Mouse (Mus musculus) intestine, postnatal 0 days (tissue): ENCODE measurements around the gene Zdhhc17. TPM values are rescaled to one million over a fixed set of nuclear protein-coding genes. Genes with fewer than 3 reads are reported as not detected.

Experiments
- ATAC-seq: fragments of 200-750 bp; cut with Nextera tagmentation; 2 replicates; pipeline ENCODE4 v1.8.0; 2017; ENCODE audit warnings: mild to moderate bottlenecking, moderate TSS enrichment, moderate library complexity
- H3K27ac ChIP-seq: fragments of 300-500 bp; sonication (generic); 2 replicates; pipeline ENCODE4 v1.5.1; 2014; ENCODE audit warnings: mild to moderate bottlenecking, low read depth, low read length, moderate library complexity
- H3K27me3 ChIP-seq: fragments of 300-500 bp; sonication (generic); replicated peaks from 2 replicates; pipeline ENCODE4 v1.6.1; 2014; ENCODE audit warnings: low read length, mixed read lengths; ENCODE audit not compliant: control insufficient read depth, insufficient read depth
- H3K36me3 ChIP-seq: fragments of 300-500 bp; sonication (generic); 2 replicates; pipeline ENCODE4 v1.6.1; 2014; ENCODE audit warnings: mild to moderate bottlenecking, moderate library complexity; ENCODE audit not compliant: control insufficient read depth, insufficient read depth
- H3K4me1 ChIP-seq: fragments of 300-500 bp; sonication (generic); replicated peaks from 2 replicates; pipeline ENCODE4 v1.6.1; 2014; ENCODE audit warnings: antibody characterized with exemption, low read length, mixed read lengths; ENCODE audit not compliant: control insufficient read depth, insufficient read depth
- H3K4me2 ChIP-seq: fragments of 300-500 bp; sonication (generic); replicated peaks from 2 replicates; pipeline ENCODE4 v1.6.1; 2014; ENCODE audit warnings: low read depth, mild to moderate bottlenecking, moderate library complexity
- H3K4me3 ChIP-seq: fragments of 300-500 bp; sonication (generic); 2 replicates; pipeline ENCODE4 v1.5.1; 2014; ENCODE audit warnings: low read depth, low read length
- H3K9ac ChIP-seq: fragments of 300-500 bp; sonication (generic); 2 replicates; pipeline ENCODE4 v1.6.1; 2014; ENCODE audit warnings: mild to moderate bottlenecking, low read depth, low read length
- H3K9me3 ChIP-seq: fragments of 300-500 bp; sonication (generic); 2 replicates; pipeline ENCODE4 v1.6.1; 2016; ENCODE audit warnings: mixed run types; ENCODE audit not compliant: control insufficient read depth
- CTCF ChIP-seq: sonication (generic); IDR thresholded peaks from 2 replicates; pipeline ENCODE4 v1.5.1; 2016; ENCODE audit warnings: low read depth, mild to moderate bottlenecking, control low read depth, antibody characterized with exemption, moderate library complexity
- WGBS: fragments of 180-500 bp; shearing (Covaris S2); extraction: QIAGEN DNeasy Blood & Tissue Kit; methylation state at CpG from one replicate; pipeline ENCODE4 v1.1.7; 2014; 5-methylcytosine and 5-hydroxymethylcytosine counted together
- polyA plus RNA-seq: library from polyadenylated mRNA; unstranded; fragments of >200 nt; fragmentation: Nextera tagmentation; extraction: Ambion mirVana; gene quantifications from 2 replicates; pipeline ENCODE4 v1.2.1, GENCODE M21; 2015

The Zdhhc17 gene
- polyA plus RNA-seq, 1 experiment from 2014 or later: 5.4 TPM

GRCm38 (mm10) chr10:110918414-110919391 is 91.2 kb downstream of the Zdhhc17 start:
- ATAC-seq: no peak
- no peaks in the 10 kb centered on the region for H3K36me3 ChIP-seq
- peak overlapping the region; percentile 93 for H3K4me2 ChIP-seq
- no peak for TF ChIP-seq CTCF
- no peak overlapping the region for H3K9ac ChIP-seq
- WGBS: 23% methylated on average over 26 of the region's 26 CpGs
- no peaks in the 10 kb centered on the region for H3K9me3 ChIP-seq
- 0 out of 2 replicates have a peak overlapping the region, but pooled peaks have one; percentile 88 for H3K27ac ChIP-seq
- no peaks in the 10 kb centered on the region for H3K27me3 ChIP-seq
- H3K4me3 ChIP-seq: peak overlapping the region; percentile 76
- peaks cover 13% of the 10 kb centered on the region for H3K4me1 ChIP-seq

GRCm38 (mm10) chr10:110917521-110917920 is 92.4 kb downstream of the Zdhhc17 start:
- H3K9me3 ChIP-seq: no peaks in the 10 kb centered on the region
- no peak for ATAC-seq
- WGBS: 98% methylated on average over 6 of the region's 6 CpGs
- H3K4me1 ChIP-seq: peaks cover 10% of the 10 kb centered on the region
- no peak overlapping the region for H3K27ac ChIP-seq
- no peak overlapping the region for H3K4me3 ChIP-seq
- H3K36me3 ChIP-seq: no peaks in the 10 kb centered on the region
- no peak for TF ChIP-seq CTCF
- H3K27me3 ChIP-seq: no peaks in the 10 kb centered on the region
- no peak overlapping the region for H3K4me2 ChIP-seq
- H3K9ac ChIP-seq: no peak overlapping the region

GRCm38 (mm10) chr10:110916666-110917344 is 93.1 kb downstream of the Zdhhc17 start:
- no peak overlapping the region for H3K4me2 ChIP-seq
- ATAC-seq: no peak
- 66% methylated on average over 11 of the region's 11 CpGs for WGBS

GRCm38 (mm10) chr10:110903862-110904261 is 106.1 kb downstream of the Zdhhc17 start:
- TF ChIP-seq CTCF: no peak
- no peaks in the 10 kb centered on the region for H3K36me3 ChIP-seq
- H3K9me3 ChIP-seq: no peaks in the 10 kb centered on the region
- H3K4me2 ChIP-seq: no peak overlapping the region
- ATAC-seq: no peak
- no peaks in the 10 kb centered on the region for H3K27me3 ChIP-seq
- no peak overlapping the region for H3K9ac ChIP-seq
- H3K4me3 ChIP-seq: no peak overlapping the region
- no peak overlapping the region for H3K27ac ChIP-seq
- WGBS: 96% methylated on average over 3 of the region's 3 CpGs
- H3K4me1 ChIP-seq: no peaks in the 10 kb centered on the region; the same call in 1 of the 2 replicates

More at GRCm38 (mm10) chr10:110916666-110917344, 93.1 kb downstream of the Zdhhc17 start:
- Histone ChIP-seq H3K9ac (no peak overlapping the region), H3K27ac (no peak overlapping the region), H3K4me1 (peaks cover 3% of the 10 kb centered on the region; the same call in 1 of the 2 replicates), H3K27me3 (no peaks in the 10 kb centered on the region), H3K9me3 (no peaks in the 10 kb centered on the region), H3K36me3 (no peaks in the 10 kb centered on the region), H3K4me3 (no peak overlapping the region)
- no peak for TF ChIP-seq CTCF

GRCm38 (mm10) chr10:110899744-110900501 is 110.0 kb downstream of the Zdhhc17 start:
- no peaks in the 10 kb centered on the region for H3K9me3 ChIP-seq
- no peaks in the 10 kb centered on the region; the same call in 1 of the 2 replicates for H3K4me1 ChIP-seq
- no peak for ATAC-seq
- H3K9ac ChIP-seq: no peak overlapping the region
- H3K4me3 ChIP-seq: no peak overlapping the region
- H3K4me2 ChIP-seq: no peak overlapping the region
- no peak for TF ChIP-seq CTCF
- H3K27ac ChIP-seq: no peak overlapping the region; the same call in 1 of the 2 replicates
- no peaks in the 10 kb centered on the region for H3K36me3 ChIP-seq
- 42% methylated on average over 13 of the region's 13 CpGs for WGBS
- H3K27me3 ChIP-seq: no peaks in the 10 kb centered on the region

Other genes starting within 250 kb of the Zdhhc17 start
- gene Csrp2, start 90.4 kb downstream of the Zdhhc17 start, polyA plus RNA-seq: 97.2 and 102 TPM in 2 replicates
- 2.8 and 3.3 TPM in 2 replicates for gene Osbpl8, start 154.6 kb upstream of the Zdhhc17 start, polyA plus RNA-seq